Mouse (Mus musculus) liver, embryonic 12.5 days (tissue): Measurements from ENCODE around the gene Vwa3b. TPM values are rescaled to one million over a fixed set of nuclear protein-coding genes. Genes with fewer than 3 reads are reported as not detected.

Experiments used
- ATAC-seq: fragments of 200-750 bp; cut with Nextera tagmentation; 2 replicates; pipeline ENCODE4 v1.8.0; 2017; ENCODE audit warnings: moderate number of reproducible peaks, mild to moderate bottlenecking, moderate library complexity
- H3K27ac ChIP-seq: fragments of 300-500 bp; sonication (generic); 2 replicates; pipeline ENCODE4 v1.5.1; 2016; ENCODE audit warnings: mild to moderate bottlenecking
- H3K27me3 ChIP-seq: fragments of 300-500 bp; sonication (generic); replicated peaks from 2 replicates; pipeline ENCODE4 v1.6.1; 2016; ENCODE audit warnings: mild to moderate bottlenecking, moderate library complexity
- H3K36me3 ChIP-seq: fragments of 300-500 bp; sonication (generic); 2 replicates; pipeline ENCODE4 v1.6.1; 2016; ENCODE audit warnings: mild to moderate bottlenecking, moderate library complexity
- H3K4me1 ChIP-seq: fragments of 300-500 bp; sonication (generic); 2 replicates; pipeline ENCODE4 v1.6.1; 2016
- H3K4me2 ChIP-seq: fragments of 300-500 bp; sonication (generic); 2 replicates; pipeline ENCODE4 v1.6.1; 2016; ENCODE audit warnings: mild to moderate bottlenecking, moderate library complexity
- H3K4me3 ChIP-seq: fragments of 300-500 bp; sonication (generic); 2 replicates; pipeline ENCODE4 v1.5.1; 2016; ENCODE audit warnings: mild to moderate bottlenecking, moderate library complexity
- H3K9ac ChIP-seq: fragments of 300-500 bp; sonication (generic); 2 replicates; pipeline ENCODE4 v1.6.1; 2016; ENCODE audit warnings: mild to moderate bottlenecking, moderate library complexity
- H3K9me3 ChIP-seq: fragments of 300-500 bp; sonication (generic); replicated peaks from 2 replicates; pipeline ENCODE4 v1.6.1; 2016; ENCODE audit warnings: mild to moderate bottlenecking, moderate library complexity
- WGBS: fragments of 180-500 bp; shearing (Covaris S2); methylation state at CpG from one replicate; pipeline ENCODE4 v1.1.7; 2016; ENCODE audit not compliant: insufficient replicate concordance; 5-methylcytosine and 5-hydroxymethylcytosine counted together
- polyA plus RNA-seq: library from polyadenylated mRNA; unstranded; fragments of >200 nt; fragmentation: Nextera tagmentation; extraction: Ambion mirVana; gene quantifications from 2 replicates; pipeline ENCODE4 v1.2.1, GENCODE M21; 2016

Vwa3b gene
- polyA plus RNA-seq = not detected in 2 replicates

DNA sequence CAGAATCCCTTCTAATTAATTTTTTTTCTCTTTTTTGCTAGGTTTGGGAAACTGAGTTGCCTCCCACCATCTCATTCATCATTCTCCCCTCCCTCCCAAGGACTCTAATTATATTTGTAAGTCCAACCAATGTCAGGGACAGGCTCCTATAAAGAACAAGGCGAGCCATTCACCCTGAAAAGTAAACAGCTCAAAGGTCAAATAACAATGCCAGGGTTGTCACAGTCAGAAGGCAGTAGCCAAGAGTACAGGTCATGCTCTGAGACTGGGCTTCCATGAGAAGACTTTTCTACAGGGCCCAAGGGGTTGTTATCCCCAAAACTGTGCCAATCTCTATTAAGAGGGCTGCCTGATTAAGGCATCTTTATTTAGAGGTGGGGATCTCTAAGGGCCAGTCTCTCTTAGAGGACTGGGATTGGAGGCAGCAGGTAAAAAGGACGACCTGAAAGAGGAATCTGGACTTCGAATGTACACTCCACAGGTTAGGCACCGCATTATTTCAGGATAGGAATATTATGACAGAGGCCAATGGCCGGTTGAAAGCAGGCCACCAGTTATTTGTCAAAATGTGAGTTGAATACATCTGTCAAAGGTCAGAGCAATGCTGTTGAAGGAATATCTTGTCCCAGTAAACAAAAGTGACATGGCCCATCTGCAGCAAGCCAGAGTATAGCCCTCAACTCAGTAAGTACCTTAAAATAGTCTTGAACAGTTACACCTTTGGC, at the start of gene Vwa3b:
TSS of gene Vwa3b (plus strand) at position 635 of the 725 bp plus-strand sequence.
- no peak within 1 kb of the TSS for H3K9ac ChIP-seq
- H3K27ac ChIP-seq = no peak within 1 kb of the TSS
- H3K4me1 ChIP-seq = 0 out of 2 replicates have a peak, but pooled peaks cover 9% of the 10 kb centered on the region
- ATAC-seq = no peak
- 49% methylated on average over 5 of the region's 5 CpGs for WGBS
- H3K4me2 ChIP-seq = no peak within 1 kb of the TSS
- H3K36me3 ChIP-seq = no peaks in the 10 kb centered on the region
- H3K9me3 ChIP-seq = no peaks in the 10 kb centered on the region
- no peak within 1 kb of the TSS for H3K4me3 ChIP-seq
- peaks cover 53% of the 10 kb centered on the region for H3K27me3 ChIP-seq

GRCm38 (mm10) chr1:36976770-36977169, 49.6 kb upstream of the Vwa3b start:
- no peaks in the 10 kb centered on the region for H3K4me1 ChIP-seq
- H3K4me2 ChIP-seq = no peak overlapping the region
- no peak overlapping the region for H3K9ac ChIP-seq
- H3K36me3 ChIP-seq = no peaks in the 10 kb centered on the region
- WGBS = 80% methylated on average over 4 of the region's 4 CpGs
- no peak for ATAC-seq
- H3K9me3 ChIP-seq = no peaks in the 10 kb centered on the region
- H3K27ac ChIP-seq = no peak overlapping the region
- no peaks in the 10 kb centered on the region for H3K27me3 ChIP-seq
- H3K4me3 ChIP-seq = no peak overlapping the region

GRCm38 (mm10) chr1:36982191-36982961, 44.0 kb upstream of the Vwa3b start:
- H3K27me3 ChIP-seq = peaks cover 9% of the 10 kb centered on the region; the same call in 1 of the 2 replicates
- H3K9me3 ChIP-seq = no peaks in the 10 kb centered on the region
- 45% methylated on average over 9 of the region's 9 CpGs for WGBS
- H3K9ac ChIP-seq = no peak overlapping the region
- H3K36me3 ChIP-seq = no peaks in the 10 kb centered on the region
- no peaks in the 10 kb centered on the region for H3K4me1 ChIP-seq
- H3K4me3 ChIP-seq = no peak overlapping the region
- H3K4me2 ChIP-seq = no peak overlapping the region
- ATAC-seq = no peak
- no peak overlapping the region for H3K27ac ChIP-seq

GRCm38 (mm10) chr1:36983754-36984153, 42.6 kb upstream of the Vwa3b start:
- Histone ChIP-seq H3K27me3 (peaks cover 9% of the 10 kb centered on the region; the same call in 1 of the 2 replicates), H3K9ac (no peak overlapping the region), H3K4me3 (no peak overlapping the region), H3K4me1 (no peaks in the 10 kb centered on the region), H3K36me3 (no peaks in the 10 kb centered on the region), H3K9me3 (no peaks in the 10 kb centered on the region), H3K27ac (no peak overlapping the region), H3K4me2 (no peak overlapping the region)
- WGBS = 31% methylated on average over 4 of the region's 4 CpGs
- no peak for ATAC-seq

DNA sequence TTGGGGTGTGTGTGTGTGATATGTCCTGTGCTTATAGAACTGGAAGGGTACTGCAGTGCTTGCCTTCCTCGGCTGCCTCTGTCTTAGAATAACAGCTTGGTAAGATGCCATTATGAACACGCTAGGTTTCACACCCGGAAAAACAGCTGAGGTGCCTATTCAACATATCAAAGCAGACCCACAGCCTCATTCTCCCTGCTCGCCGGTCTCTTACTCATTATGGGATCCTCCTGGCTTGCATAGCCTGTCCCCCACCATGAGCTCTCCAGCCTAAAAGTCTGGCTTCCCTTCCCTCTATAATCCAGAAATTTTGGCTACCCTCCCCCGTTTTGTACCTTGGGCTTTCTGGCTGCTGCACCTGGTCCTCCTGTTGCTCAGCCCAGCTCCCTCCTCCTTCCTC, 42.0 kb upstream of the Vwa3b start:
- WGBS = 52% methylated on average over 6 of the region's 6 CpGs
- Histone ChIP-seq H3K4me1 (no peaks in the 10 kb centered on the region), H3K36me3 (no peaks in the 10 kb centered on the region), H3K27ac (no peak overlapping the region), H3K9ac (no peak overlapping the region), H3K9me3 (no peaks in the 10 kb centered on the region), H3K27me3 (peaks cover 9% of the 10 kb centered on the region; the same call in 1 of the 2 replicates), H3K4me2 (no peak overlapping the region), H3K4me3 (no peak overlapping the region)
- ATAC-seq = no peak

GRCm38 (mm10) chr1:36985896-36986295, 40.5 kb upstream of the Vwa3b start:
- WGBS = 63% methylated on average over 6 of the region's 6 CpGs
- H3K9ac ChIP-seq = no peak overlapping the region
- no peak overlapping the region for H3K4me3 ChIP-seq
- H3K27me3 ChIP-seq = peaks cover 9% of the 10 kb centered on the region; the same call in 1 of the 2 replicates
- no peaks in the 10 kb centered on the region for H3K36me3 ChIP-seq
- no peak for ATAC-seq
- H3K4me1 ChIP-seq = no peaks in the 10 kb centered on the region
- H3K9me3 ChIP-seq = no peaks in the 10 kb centered on the region
- H3K4me2 ChIP-seq = no peak overlapping the region
- no peak overlapping the region for H3K27ac ChIP-seq

- no peak overlapping the region for H3K4me2 ChIP-seq
- H3K27ac ChIP-seq = no peak overlapping the region
- H3K4me3 ChIP-seq = no peak overlapping the region
- 63% methylated on average over 14 of the region's 14 CpGs for WGBS
- H3K27me3 ChIP-seq = peaks cover 9% of the 10 kb centered on the region; the same call in 1 of the 2 replicates
- no peaks in the 10 kb centered on the region for H3K36me3 ChIP-seq
- no peaks in the 10 kb centered on the region for H3K9me3 ChIP-seq
- ATAC-seq = no peak
- no peak overlapping the region for H3K9ac ChIP-seq
- H3K4me1 ChIP-seq = no peaks in the 10 kb centered on the region
Observed at GRCm38 (mm10) chr1:36986396-36987160, 39.8 kb upstream of the Vwa3b start.

- Histone ChIP-seq H3K27ac (no peak overlapping the region), H3K4me1 (no peaks in the 10 kb centered on the region), H3K36me3 (no peaks in the 10 kb centered on the region), H3K4me3 (no peak overlapping the region), H3K4me2 (no peak overlapping the region), H3K27me3 (peaks cover 9% of the 10 kb centered on the region; the same call in 1 of the 2 replicates), H3K9ac (no peak overlapping the region), H3K9me3 (no peaks in the 10 kb centered on the region)
- ATAC-seq = no peak
- WGBS = 59% methylated on average over 10 of the region's 10 CpGs
Observed at GRCm38 (mm10) chr1:36987172-36988148, 38.9 kb upstream of the Vwa3b start.

DNA sequence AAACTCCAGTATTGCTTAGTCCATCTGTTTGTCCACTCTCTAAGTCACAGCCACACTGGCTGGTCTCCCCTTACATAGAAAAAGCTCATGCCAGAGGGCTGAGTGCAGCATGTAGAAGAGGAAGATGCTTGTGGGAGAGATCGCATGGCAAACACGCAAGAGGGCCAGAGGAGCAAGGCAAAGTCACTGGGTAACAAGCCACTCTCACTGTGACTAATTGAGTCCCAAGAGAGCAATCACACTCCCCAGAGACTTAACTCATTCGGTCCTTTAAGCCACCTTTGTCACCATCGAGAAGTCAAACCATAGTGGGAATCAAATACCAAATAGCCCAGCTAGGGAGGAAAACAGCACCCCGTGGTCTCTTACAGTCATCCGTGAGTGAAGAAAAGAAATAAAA, 38.2 kb upstream of the Vwa3b start:
- Histone ChIP-seq H3K9ac (no peak overlapping the region), H3K4me1 (no peaks in the 10 kb centered on the region), H3K4me3 (no peak overlapping the region), H3K36me3 (no peaks in the 10 kb centered on the region), H3K4me2 (no peak overlapping the region), H3K27ac (no peak overlapping the region), H3K27me3 (peaks cover 9% of the 10 kb centered on the region; the same call in 1 of the 2 replicates), H3K9me3 (no peaks in the 10 kb centered on the region)
- ATAC-seq = no peak
- WGBS = 65% methylated on average over 6 of the region's 6 CpGs

GRCm38 (mm10) chr1:36988561-36988960, 37.8 kb upstream of the Vwa3b start:
- no peaks in the 10 kb centered on the region for H3K9me3 ChIP-seq
- H3K9ac ChIP-seq = no peak overlapping the region
- no peaks in the 10 kb centered on the region for H3K4me1 ChIP-seq
- H3K27me3 ChIP-seq = peaks cover 9% of the 10 kb centered on the region; the same call in 1 of the 2 replicates
- ATAC-seq = no peak
- no peaks in the 10 kb centered on the region for H3K36me3 ChIP-seq
- 68% methylated on average over 6 of the region's 6 CpGs for WGBS
- H3K27ac ChIP-seq = no peak overlapping the region
- H3K4me2 ChIP-seq = no peak overlapping the region
- H3K4me3 ChIP-seq = no peak overlapping the region

GRCm38 (mm10) chr1:36994296-36994695, 32.1 kb upstream of the Vwa3b start:
- Histone ChIP-seq H3K4me1 (no peaks in the 10 kb centered on the region), H3K9ac (no peak overlapping the region), H3K27me3 (no peaks in the 10 kb centered on the region), H3K27ac (no peak overlapping the region), H3K4me3 (no peak overlapping the region), H3K4me2 (no peak overlapping the region), H3K9me3 (no peaks in the 10 kb centered on the region), H3K36me3 (no peaks in the 10 kb centered on the region)
- ATAC-seq = no peak
- WGBS = 79% methylated on average over 5 of the region's 5 CpGs
